Mouse (Mus musculus) liver, adult 10 weeks (tissue): ENCODE data around the gene 4933424G06Rik. TPM values are rescaled to one million over a fixed set of nuclear protein-coding genes. Genes with fewer than 3 reads are reported as not detected.

Experiments
- polyA plus RNA-seq: library from polyadenylated mRNA; stranded (reverse); fragments of 350-450 nt; fragmentation: Illumina TruSeq; extraction: RNeasy Lipid Tissue Mini Kit (QIAGEN cat#74804); gene quantifications from one replicate; pipeline ENCODE4 v1.2.3, GENCODE M21; 2014; ENCODE audit warnings: low read depth, low replicate concordance

Gene 4933424G06Rik
- polyA plus RNA-seq, result not detected

DNA sequence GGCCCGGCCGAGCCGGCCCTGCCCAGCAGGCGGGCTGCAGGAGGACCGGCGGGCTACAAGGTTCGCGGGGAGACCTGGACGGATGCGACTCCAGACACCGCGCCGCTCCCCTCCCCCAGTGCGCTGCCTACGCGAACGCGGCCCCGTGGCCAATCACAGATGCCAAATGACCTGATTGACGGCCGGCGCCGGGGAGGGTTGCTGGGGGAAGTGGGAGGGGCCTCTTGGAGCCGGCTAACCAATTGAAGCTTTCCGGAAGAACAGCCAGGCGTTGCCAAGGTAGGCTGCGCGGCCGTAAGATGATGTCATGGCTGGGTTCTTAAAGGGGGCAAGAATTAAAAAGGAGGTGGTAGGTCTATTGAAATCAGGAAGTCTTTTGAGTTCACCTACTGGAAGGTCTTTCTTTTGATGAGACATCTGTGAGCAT lies at the start of gene 4933424G06Rik:
4933424G06Rik (plus strand) TSS at position 296 of the 427 bp plus-strand sequence.

DNA sequence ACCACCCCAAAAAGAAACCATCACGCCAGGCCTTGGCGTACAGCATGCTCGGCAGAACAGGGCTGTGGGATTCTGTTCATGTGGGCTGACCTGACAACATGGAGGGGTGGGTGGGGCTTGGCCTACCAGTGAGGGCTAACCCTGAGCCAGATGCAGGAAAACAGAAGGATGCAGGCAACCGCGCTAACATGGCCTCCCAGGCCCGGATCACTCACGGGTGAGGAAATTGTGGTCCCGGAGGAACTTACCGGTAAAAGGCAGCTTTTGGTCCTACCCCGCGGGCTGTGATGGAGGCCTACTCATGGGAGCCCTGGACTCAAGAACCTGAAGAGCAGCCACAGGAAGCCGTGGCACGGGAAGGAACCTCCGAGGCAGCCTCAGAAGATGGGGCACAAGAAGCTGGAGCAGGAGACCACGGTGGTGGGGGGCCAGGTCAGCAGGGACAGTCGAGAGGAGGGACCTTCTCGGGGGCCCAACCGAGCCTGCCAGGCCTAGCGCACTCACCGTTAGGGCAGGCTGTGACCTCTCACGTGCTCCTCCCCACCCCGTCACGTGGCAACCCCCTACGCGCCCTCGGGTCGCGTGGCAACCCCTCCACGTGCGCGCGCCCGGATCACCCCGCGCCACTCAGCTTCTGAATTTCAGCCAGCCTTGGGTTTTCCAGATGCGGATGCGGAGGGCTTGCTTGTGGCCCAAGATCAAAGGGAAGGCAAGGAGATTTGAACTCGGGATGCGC lies 27.2 kb upstream of the 4933424G06Rik start, which contains the start of gene Fam178b:
Fam178b (minus strand) TSS at position 564 of the 736 bp plus-strand sequence.

DNA sequence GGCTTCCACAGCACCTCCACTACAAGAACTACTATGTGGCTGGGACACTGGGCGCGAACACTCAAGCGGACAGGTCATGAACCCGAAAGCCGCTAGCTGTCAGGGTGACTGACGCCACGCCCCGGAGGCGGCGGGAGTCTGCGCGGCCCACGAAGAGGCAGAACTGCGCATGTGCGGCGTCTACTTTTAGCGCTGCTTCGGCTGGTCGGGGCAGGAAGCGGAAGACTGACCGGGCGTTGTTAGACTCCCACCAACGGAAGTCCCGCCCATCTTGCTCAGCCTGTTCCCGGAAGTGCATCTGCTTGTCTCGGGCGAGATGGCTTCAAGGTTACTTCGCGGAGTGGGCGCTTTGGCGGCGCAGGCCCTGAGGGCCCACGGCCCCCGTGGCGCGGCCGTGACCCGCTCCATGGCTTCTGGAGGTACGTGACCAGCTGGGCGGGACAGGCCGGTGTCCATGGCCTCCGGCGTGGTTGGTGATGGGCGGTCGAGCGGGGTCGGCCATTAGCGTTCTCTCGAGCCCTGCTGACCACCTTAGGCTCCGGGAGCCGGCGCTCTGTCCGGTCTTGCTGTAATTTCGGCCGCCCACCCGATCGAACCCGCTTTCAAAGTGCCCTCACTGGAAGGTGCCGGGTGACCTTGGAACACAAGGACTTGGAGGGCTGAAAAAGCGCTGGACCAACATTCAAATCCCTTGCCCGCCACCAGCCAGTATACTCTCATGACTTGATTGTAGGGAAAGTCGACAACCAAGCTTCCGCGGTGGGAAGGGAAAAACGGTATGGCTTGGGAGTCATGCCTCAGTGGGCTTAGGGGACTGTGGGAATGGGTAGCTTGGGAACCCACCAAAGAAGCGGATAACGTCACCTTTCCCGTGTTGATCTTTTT lies 18.4 kb upstream of the 4933424G06Rik start, which contains the start of gene Cox5b:
Cox5b (plus strand) TSS at position 179 of the 885 bp plus-strand sequence.

DNA sequence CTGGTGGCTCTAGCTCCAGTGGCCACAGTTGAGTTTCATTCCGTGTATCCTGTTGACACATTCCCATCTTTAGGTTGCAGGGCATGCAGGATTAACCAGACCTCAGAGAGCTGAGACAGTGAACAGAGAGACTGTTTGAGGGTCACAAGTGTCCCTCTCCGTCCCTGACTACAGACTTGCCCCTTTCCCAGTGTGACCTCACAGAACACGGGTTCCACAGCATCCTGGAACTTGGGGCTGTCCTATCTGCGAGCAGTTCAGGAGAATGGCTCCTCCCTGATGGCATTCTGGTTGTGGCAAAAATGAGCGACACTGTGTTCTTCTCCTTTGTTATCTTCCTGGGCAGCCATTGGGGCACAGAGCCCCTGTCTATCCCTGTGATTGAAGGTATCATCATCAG lies 4.4 kb downstream of the 4933424G06Rik start, which contains the start of gene Actr1b:
Actr1b (minus strand) TSS at position 112 of the 400 bp plus-strand sequence.

DNA sequence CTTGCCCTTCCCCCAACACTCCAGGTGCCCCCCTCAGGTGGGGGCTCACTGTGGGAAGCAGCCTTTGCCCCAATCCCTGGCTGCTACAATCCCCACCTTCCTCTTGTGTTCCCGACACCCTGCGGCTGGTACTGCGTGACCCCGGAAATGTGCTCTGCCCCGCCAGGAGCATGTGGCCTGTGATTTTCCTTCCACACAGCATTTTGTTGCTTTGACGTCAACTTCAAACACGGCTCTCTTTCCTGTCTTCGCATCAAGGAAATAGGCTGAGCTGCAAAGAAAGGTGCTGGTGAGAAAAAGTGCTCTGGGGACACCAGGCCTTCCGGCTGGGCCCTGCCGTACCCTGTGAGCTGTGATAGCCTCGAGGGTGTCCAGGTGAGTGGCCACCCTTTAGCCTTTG lies 51.6 kb downstream of the 4933424G06Rik start, which contains the start of gene Zap70:
Zap70 (plus strand) TSS at position 231 of the 400 bp plus-strand sequence.

Other genes with a start within 250 kb of the 4933424G06Rik start
- gene Cnnm4, start 238.5 kb upstream of the 4933424G06Rik start, polyA plus RNA-seq, result 1.1 TPM
- gene Cnnm3, start 198.3 kb upstream of the 4933424G06Rik start, polyA plus RNA-seq, result 4.3 TPM
- gene Ankrd23, start 173.3 kb upstream of the 4933424G06Rik start, polyA plus RNA-seq, result not detected
- gene Gm42417, start 170.7 kb upstream of the 4933424G06Rik start, polyA plus RNA-seq, result 0.34 TPM
- 1.3 TPM for gene Ankrd39, start 162.7 kb upstream of the 4933424G06Rik start, polyA plus RNA-seq
- gene Sema4c, start 151.8 kb upstream of the 4933424G06Rik start, polyA plus RNA-seq, result 0.42 TPM
- gene Fam178b, start 27.0 kb upstream of the 4933424G06Rik start, polyA plus RNA-seq, result not detected
- gene Cox5b, start 18.7 kb upstream of the 4933424G06Rik start, polyA plus RNA-seq, result 188 TPM
- 11.0 TPM for gene Actr1b, start 4.3 kb downstream of the 4933424G06Rik start, polyA plus RNA-seq
- gene Zap70, start 51.6 kb downstream of the 4933424G06Rik start, polyA plus RNA-seq, result 1.1 TPM
- gene Tmem131, start 233.5 kb downstream of the 4933424G06Rik start, polyA plus RNA-seq, result 11.2 TPM